Mouse (Mus musculus): ENCODE data around the gene Kdm6b.

Kdm6b gene

DNA sequence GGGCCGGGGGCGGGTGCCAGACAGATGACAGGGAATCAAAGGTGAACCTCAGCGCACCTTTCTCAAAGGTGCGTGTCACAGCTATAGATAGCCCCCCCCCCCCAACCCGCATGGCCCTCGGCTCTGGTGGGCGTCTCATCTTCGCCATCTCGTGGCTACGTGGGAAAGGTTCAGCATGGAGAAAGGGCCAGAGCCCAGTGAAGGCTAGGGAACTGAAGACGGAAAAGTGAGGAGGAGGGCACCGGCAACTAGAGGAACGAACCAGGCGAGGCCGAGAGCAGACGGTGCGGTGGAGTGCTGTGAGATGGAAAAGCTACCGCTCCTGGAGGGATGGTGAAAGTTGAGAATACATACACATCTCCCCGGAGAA lies 6.0 kb upstream of the Kdm6b start:
- DNase-seq (ENCODE audit: low spot score in 2 of 2): peak; percentile 49 to 67

DNA sequence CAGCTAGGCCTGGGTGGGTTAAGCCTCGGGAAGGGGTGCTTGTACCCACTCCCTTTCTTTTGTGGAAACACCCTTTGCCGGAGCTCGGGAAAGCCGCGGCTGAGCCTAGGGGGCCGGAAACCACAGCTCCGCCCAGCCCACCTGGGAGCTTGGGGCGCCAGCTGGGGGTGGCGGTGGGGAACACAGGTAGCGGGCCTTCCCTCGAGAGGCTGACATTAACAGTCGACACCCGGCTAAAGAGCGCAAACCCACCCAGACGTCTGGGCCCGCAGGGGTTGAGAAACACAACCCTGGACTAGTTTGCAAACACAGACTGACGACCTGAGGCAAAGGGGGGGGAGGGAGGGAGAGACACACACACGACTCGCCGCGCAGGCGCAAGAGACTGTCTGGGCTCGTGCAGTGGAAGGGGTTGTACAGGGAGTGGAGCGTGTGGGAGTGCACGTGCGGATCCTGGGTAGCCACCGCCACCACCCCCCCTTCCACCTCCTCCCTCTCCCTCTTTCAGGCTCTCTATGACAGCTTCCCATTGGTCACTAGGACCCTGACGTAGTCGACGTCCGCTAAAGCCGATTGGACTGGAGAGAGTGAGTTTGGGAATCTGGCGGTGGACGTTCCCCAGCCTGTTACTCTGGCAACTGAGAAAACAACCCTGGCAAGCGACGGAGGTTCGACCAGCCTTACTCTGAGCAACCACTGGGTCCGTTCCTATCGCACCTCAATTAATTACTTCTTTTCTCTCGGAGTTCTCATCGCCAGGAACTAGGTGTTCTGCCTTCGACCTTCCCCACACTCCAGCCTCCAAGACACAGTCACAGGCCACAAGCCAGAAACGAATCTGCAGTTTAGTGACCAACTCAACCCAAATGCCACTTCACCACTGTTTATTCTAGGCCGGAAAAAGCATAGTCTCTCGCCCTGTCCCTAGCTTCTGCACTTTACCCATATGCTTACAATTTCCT lies 5.3 kb upstream of the Kdm6b start:
- peak; percentile 91 to 93 for DNase-seq (ENCODE audit: low spot score in 2 of 2)

DNA sequence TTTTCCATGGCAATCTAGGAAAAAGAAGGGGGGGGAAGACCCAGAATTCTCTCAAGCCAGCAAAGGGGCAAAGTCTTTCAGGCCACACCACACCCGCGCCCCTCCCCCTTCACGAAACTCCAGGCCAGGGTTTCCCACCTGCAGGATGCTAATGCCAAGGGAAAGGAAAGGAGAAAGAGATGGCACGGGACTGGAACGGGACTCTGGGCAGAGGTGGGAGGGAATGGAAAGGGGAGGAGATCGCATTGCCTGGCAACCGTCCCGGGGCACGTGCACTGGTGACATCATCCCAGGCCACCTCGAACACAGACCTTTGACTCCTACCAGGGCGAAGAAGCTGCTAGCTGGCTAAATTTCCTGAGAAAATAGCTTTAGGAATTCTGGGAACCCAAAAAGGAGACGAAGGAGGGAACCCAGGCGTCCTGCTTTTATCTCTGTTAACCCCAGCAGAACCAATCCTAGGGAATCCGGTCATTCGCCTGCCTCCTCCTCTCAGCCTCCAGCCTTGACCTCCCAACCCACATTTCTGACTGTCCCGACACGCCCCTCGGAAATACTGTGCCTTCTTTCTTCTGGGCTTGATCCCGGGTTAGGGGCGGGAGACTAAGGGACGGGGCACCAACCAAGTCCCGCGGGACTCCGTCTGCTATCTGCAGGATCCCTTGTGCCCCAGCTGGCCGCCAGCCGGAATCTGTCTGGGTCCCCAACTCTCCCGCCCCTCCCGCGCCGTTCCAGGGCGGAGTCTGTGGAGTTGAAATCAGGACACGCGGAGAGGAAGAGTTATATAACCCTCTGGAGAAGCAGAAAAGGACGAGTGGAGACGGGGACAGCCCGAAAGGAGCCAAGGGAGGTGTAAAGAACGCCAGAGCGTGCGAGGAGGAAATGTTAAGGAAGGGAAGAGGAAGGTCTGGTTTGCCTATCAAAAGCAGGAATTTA lies 4.2 kb upstream of the Kdm6b start:
- peak; percentile 86 to 90 for DNase-seq (ENCODE audit: low spot score in 2 of 2)

- no peak for DNase-seq (ENCODE audit: low spot score in 2 of 2)
Observed at GRCm38 (mm10) chr11:69416921-69417448, 3.5 kb upstream of the Kdm6b start.

GRCm38 (mm10) chr11:69416509-69416908 lies 3.0 kb upstream of the Kdm6b start:
- no peak for DNase-seq (ENCODE audit: low spot score in 2 of 2)

DNA sequence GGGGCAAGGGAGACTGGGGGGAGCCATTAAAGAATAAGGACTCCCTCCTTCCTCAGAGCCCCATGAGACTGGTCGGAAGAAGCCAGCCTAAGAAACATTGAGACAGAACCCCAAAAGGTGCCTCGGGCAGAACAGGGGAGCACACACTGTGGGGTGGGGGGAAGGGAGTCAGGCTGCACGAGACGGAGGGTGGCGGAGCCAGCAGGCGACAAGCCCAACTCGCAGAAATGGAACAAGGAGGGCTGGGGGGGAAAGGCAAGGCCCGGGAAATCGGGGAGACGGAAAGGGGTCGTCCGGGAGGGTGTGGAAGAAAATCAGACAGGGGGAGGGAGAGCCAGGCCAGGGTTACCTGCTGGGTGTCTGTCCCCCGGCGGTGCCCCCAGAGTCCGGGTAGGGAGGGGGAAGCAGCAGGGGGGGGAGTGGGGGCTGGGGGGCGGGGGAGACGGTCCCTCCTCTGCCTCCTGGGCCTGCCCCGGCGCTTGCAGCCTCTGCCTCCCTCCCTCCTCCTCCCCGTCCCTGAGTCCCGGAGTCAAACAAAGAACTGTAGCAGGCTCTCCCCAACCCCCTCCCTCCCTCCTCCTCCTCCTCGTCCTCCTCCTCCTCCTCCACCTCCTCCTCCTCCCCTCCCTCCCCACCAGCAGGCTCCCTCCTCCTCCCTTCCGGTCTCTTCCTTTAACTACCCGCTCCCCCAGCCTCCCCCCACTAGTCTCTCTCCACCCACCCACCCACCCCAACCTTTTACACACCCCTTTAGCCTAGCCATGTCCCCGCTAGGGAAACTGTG lies 2.4 kb upstream of the Kdm6b start:
- DNase-seq (ENCODE audit: low spot score in 2 of 2): no peak

DNA sequence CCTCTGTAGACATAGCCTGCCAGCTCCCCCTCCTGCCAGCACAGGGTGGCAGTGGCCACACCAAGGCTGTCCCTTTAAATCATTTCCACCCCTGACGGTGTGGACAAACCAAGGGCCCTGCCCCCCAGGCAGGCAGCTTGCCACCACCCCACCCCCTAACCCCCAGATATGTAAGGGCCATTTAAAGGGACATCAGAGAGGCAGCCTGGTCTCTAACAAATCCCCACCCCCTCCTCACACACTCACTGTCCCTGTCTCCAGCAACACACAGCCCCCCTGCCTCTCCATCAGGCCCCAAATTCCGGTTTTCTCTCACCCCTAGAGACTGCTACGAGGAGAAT lies 1.8 kb upstream of the Kdm6b start:
- peak in 1 of 2 experiments; percentile 36 for DNase-seq (ENCODE audit: low spot score in 2 of 2)

DNA sequence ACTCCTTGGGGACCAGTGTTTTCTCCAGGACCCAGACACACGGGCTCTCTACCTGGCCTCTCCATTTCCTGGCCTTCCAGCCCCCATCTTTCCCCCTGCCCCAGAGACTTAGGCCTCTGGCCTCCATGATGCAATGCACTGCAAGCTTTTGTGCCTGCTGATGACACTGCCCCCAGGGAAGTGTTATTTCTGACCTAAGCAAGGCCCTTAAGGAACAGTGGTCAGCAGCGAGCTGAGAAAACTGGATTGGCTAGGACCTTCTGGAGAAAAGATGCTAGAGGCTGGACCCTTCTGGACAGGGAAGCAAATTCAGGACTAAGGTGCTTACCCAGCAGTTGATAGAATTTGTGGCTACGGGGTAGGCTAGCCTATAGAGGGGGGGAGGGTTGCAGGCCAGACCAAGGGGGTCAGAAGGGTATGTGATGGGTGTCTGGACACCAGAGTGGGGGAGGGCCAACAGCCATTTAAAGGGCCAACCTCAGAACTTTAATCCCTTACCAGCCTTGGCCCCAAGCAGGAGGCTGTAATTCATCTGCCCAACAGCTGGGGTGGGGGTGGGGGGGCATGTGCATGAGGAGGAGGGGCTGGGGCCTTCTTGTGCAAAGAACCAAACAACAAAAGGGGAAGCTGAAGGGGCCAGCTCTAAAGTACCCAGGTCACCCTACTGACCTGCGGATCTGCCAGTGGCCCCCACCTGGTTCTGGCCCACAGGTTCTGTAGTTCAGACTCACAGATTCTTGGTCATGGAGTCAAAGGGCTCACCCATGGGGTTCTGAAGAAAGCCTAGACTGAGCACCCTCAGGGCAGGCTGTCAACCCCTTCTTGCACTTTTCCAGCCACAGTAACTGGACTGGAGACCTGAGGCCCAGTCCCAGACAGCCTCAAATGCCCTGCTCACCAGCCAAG lies 1.2 kb upstream of the Kdm6b start:
- DNase-seq (ENCODE audit: low spot score in 2 of 2): no peak

GRCm38 (mm10) chr11:69412548-69412947 lies 927 bp downstream of the Kdm6b start:
- DNase-seq (ENCODE audit: low spot score in 2 of 2): peak in 1 of 2 experiments; percentile 42

DNA sequence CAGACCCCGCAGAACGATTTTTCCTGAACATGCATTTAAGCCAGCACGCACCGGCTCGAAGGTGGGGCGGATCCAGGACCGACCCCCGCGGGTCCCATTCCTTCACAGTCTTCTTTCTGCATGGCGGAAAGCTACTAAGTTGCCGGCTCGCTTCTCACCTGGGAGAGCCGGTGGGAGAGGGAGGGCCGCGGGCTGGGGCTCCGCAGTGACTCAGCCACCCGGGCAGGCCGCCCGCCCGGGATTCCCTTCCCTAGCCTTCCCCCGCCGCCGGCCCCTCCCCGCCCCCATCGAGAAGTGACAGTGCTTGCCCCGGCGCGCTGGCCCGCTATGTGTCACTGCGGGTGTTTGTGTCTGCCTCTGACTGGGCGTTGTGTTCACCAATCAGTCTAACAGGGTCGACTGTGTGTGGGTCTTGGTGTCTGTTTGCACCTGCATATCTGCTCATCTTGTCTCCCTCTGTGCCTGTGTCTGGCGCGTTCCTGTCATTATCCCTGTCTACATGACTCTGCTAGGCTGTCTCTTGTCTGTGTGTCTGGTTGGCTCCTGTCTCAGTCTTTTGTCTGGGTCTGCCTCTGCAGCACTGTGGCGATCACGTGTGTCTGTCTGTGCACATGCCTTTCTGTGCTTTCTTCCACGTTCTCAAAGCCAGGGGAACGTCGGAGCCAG lies 1.8 kb downstream of the Kdm6b start:
- peak in 1 of 2 experiments; percentile 63 for DNase-seq (ENCODE audit: low spot score in 2 of 2)

GRCm38 (mm10) chr11:69411073-69411535 lies 2.4 kb downstream of the Kdm6b start:
- peak; percentile 93 to 95 for DNase-seq (ENCODE audit: low spot score in 2 of 2)

GRCm38 (mm10) chr11:69410310-69411072 lies 3.0 kb downstream of the Kdm6b start:
- DNase-seq (ENCODE audit: low spot score in 2 of 2): peak; percentile 73 to 77

DNA sequence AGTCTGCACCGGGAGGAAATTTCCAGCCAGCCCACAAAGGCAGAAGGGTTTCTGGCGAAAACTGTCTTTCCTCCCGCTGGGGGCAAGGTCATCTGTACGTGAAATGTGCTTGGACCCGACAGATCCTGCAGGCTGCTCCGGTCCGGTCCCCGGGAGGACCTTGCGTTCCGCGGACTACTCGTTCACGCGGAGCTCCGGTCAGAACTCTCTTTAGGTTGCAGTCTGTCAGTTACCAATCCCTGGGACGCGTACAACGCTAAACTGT lies 3.5 kb downstream of the Kdm6b start:
- DNase-seq (ENCODE audit: low spot score in 2 of 2): no peak

DNA sequence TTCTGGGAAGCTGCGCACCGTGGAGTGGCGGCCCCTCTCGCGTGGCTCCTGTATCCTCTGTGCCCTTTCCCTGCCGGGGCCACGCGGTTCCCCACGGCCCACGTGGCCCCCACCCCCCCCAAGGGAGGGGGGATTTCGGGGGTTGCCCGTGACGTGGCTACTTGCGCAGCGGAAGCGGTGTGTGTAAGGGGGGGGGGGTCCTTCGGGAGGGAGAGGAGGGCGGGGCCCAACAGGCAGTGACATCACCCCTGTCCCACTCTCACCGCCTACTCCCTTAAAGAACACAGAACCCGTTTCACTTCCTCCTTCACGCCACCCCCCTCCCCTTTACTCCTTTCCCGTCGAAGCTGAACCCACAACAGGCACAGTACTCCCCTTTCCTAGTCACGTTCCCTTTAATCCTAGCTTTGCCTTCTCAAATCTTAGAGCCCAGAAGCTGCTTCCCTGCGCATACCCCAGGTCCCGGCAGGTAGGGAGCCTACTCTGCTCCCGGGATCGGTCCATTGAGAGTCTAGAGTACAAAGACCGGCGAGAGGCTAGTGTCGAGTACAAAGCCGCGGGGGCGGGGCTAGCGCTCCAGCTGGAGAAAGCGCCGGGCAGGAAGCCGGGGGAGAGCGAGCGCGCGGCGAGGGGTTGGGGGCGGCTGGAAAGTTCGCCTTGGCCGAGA lies 4.0 kb downstream of the Kdm6b start:
- DNase-seq (ENCODE audit: low spot score in 2 of 2): peak; percentile 83 to 86

DNA sequence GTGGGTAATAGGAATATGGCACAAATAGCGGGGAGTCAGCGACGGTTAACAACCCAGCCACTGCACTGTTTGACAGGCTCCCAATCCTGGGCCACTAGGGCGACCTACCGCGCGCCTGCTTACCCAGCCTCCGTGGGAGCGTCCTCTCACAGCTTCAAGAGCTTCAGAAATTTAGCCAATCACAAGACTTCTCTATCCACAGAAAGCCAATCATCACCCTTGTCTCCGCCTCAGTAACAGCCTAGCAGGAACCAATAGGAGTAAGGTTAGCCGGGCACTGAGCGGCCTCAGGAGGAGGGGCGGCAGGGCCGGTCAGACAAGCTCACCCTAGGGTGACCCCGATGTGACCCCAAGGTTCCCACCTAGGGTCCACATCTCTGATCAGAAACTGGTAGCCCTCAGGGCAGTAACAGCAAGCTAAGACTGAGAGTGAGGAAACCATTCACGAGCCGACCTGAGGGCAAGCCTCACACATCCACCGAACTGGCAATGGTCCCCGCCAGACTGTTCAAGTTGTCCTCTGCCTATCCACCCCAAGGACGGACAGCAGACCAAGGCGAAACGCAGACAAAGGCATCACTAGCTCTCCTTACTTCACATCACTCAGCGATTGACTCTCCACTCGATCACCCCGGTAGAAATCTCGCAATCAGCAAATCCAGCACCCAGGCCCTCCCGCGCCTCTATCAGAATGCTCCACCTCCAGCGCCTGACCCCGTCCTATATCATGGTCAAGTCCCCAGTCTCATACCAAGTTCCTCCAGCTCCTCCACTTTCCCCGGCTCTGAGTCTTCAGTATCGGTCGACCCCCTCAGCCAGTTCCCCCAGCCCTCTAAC lies 4.7 kb downstream of the Kdm6b start:
- peak; percentile 84 to 90 for DNase-seq (ENCODE audit: low spot score in 2 of 2)

DNA sequence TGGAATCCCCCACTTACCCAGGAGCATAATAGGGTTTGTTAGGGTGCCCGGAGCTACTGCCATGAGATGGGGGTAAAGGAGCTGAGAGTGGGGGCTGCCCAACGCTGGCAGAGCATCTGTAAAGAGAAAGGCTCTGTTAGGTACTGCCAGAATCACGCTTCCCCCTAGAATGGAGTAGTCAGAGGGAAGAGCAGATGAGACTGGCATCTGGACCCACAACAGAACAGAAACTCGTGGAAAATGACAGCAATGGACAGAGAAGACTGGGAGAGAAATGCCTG lies 5.8 kb downstream of the Kdm6b start:
- no peak for DNase-seq (ENCODE audit: low spot score in 2 of 2)

GRCm38 (mm10) chr11:69406867-69407723 lies 6.4 kb downstream of the Kdm6b start:
- no peak for DNase-seq (ENCODE audit: low spot score in 2 of 2)
